Mouse (Mus musculus) thymus, postnatal 36 days (tissue): ENCODE measurements around the gene Magi2.
"Not testable (repeated sequence)": the region's sequence is repeated elsewhere in the genome, so short reads cannot be mapped to it uniquely, and the experiment has no call there.

Experiments
- DNase-seq, 2 experiments: peaks; one replicate each; pipeline ENCODE4 v3.0.0; 2022; ENCODE audit warnings: mixed read lengths in 2 of 2

Magi2 gene

DNA sequence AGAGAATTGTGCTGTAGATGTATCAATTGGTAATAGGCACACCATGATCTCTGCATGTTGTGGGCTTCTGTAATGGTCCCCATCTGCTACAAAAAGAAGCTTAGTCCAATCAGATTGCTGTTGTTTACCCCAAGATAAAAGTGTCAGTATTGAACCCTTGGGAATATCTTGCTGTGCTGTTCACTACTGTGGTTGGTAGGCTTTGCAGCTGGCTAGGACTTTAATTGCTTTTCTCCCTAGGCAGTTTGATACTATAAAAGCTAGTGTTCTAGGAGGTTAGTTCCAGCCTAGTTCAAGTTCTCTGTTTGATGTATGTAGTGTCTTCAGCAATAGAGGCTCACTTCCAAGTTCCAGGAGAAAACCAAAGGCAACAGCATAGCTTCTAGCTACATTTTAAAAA is 1188.5 kb downstream of the Magi2 start:
- no peak for DNase-seq

DNA sequence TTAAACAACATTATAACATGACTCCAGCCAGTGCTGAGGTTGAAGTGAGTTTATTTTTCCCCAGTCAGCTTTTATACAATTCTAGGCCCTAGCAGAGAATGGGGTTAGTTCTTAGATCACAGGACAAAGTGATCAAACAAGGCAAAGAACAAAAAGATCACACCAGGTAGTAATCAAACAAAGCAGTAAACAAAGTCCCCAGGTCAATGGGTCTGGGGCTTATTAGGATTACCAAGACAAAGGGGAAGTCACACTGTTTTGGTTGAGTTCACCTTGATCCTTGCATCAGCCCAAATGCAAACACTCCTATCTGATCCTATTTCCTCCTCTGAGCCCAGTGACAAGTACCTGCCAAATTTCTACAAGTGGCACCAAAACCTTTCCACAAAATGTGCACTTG is 1190.5 kb downstream of the Magi2 start:
- DNase-seq = no peak

DNA sequence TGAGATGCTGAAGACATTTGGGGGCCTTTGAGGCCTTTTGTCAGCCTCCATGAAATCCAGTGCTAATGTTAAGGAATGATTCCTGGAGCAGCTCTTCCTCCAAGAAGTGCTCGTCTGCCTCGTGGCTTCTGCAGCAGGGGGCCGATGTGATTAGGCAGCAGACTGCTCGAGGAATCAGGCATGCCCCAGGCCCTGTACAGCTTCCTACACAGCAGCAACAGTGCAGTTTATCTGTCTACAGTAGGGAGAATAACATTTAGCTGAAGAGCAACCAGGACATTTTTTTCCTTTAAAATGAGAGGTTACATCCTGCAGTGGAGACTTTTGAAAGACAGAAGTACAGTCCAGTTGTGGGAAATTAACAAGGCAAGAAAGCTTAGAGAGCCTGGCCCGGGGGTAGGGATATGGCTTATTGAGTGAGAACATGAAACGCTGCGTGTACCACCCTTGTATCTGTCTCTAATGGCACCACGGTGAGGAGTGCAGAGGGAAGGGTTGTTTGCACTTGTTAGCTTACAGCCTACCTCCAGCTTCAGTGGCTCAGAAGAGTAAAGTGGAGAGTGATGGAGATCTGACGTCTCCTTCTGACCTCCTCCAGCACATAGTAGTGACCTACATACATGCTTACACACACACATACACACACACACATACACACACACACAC is 1205.4 kb downstream of the Magi2 start:
- DNase-seq = no peak

DNA sequence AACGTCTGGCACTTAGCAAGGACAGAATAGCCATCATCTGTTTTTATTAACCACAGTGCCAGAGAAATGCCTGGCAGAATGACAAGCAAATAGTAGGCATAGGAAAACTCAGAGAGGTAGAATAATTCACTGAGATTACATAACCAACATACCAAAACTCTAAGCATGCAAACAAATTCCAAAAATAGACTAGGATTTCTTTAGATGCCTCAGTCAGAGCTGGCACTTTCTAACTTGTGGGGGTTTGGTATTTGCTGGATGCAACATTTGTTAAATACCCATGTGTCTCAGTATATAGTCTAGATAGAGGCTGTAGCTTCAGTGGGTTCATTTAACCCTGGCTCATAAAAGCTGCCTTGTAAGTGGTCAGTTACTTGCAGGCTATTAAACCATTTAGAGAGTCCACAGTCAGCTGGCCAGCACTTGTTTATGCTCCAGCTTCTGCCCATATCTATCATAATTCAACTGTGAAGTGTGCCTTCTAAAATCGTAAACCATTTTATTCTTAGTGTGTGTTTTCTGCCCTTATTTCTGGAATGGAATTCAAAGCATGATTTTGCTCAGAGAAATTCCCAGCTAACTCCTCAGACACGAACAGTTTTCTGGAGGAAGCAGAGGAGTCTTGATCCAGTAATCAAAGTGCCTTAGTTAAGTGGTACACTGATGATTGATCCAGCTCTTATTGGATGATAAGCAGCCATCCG is 1219.8 kb downstream of the Magi2 start:
- DNase-seq = no peak

DNA sequence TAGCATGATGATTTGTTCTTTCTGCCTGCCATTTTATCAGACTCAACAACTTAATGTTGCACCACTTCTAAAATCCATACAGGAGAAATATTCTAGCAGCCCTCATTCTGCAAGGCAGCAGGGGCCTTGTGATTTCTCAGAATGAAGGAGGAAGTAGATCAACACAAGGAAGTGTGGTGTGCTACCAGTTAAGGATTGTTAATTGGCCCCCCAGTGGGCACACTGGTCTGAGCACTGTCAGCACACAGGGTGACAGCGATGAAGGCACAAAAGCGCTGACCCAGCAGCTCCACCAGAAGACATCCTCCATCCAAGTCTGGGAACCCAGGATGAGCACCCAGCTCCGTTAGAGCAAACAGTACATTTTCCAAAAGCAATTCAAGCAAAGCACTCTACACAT is 1229.3 kb downstream of the Magi2 start:
- no peak for DNase-seq

DNA sequence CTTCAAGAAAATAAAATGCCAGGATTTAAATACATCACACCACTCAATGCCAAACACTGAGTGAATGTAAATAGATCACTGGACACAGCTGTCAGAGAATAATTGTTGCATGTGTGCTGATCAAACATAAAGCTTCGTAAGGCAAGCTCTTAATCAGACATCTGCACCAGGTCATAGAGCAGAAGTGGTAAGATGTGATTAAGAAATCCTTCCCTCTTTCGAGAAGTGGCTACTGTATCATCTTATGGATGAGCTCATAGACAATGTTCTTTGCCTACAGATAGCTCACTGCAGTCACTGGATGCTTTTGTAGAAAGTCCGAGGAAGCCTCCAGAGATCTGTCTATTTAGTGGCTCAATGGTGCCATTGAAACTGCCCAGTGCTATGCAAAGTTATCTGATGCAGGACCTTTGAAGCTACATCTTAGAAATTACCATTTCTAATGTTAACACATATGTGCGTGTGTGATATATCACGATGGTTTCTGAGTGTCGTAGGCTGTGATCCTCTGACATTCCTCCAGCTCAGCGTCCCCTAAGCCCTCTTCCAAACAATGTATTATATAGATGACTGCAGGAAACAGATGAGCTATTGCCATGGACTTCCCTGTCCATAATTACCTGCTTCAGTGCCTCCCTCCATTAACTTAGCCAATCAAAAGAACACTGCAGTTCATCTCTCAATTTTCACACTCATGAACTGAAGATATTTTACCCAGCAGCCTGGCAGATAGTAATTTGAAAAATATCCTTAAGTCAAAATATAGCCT is 1231.1 kb downstream of the Magi2 start:
- no peak for DNase-seq

DNA sequence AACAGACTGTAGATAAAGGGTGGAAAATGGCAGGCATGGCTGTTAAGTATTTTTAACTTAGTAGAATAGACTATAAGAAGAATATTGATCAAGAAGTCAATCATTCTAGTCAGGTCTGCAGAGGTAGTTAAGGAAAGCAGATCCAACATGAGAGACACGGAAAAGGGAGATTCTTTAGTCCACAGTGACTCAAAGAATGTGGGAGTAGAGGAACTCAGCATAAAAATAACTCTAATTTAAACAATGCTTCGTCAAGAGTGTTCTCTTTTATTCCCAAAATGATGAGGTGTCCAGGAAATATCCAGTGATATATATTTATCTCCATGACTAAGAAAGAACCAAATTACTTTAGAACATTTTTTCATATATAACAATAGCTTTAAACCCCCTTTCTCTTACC is 1234.9 kb downstream of the Magi2 start:
- no peak for DNase-seq

DNA sequence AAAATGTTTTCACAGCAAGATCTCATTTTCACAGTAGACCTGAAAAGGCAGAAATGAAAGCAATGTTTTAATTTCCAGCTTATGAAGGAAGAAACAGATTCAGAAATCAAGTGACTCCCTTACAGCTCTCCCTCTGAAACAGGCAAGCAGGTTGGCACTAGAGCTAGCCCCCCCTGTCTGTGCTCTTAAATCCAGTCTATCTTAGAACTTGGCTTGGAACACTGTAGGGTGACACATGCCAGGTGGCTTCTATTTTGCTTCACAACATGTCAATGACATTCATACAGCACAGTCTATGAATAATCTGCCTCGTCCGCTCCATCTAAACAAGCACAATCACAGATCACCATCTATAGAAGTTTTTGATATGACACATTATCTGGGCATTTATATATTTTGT is 1235.5 kb downstream of the Magi2 start:
- no peak for DNase-seq

DNA sequence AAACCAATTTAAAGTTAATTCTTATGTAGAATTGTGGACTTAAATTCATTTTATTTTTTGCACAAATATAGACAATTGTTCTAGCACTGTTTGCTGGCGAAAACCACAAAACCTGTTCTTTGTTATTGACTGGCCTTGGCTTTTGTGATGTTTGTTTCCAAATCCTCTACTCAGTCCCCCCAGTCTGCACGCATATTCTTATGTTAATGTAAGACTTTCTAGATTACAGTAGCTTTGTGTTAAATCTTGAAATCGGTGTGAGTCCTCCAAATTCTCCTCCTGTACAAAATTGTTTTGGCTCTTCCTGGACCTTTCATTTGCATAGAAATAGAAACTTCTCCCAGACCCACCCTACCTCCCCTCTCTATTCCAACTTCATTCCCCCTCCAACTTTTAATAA is 1242.9 kb downstream of the Magi2 start:
- no peak for DNase-seq

DNA sequence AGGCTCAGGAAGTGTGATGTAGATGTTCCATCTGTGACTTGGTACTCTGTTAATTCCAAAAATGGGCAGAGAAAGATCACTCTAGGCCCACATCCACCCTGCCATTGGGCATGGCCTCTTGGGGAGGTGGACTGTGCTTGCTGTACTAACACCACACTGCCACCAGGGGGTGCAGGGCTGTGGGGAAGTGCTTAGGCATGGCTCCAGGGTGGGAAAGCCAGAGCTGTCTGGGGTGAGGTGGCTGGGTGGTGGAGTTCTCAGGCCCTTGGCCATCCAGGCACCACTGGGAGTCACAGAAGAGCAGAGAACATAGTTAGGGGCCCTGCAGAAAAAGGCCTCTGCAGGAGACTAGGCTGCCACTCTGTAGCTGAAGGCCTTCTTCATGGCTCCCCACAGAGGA is 1243.6 kb downstream of the Magi2 start:
- peak; percentile 60 to 65 for DNase-seq

DNA sequence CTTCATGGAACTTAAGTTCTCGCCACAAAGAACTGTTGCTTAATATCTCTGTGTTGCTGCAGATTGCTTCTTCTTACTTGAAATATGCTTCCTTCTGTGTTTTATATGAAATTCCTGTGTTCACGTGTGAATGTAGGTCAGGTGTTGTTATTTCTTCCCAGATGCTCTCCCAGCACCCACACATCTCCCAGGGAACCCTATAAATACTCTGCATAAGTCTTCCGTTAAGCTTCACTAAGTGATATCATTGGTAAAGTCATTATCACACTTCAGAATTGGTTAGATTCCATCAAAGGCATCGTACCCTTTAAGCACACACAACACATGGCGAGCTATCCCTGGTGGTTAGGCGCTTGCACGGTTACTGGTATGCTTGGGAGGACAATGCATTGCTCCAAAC is 1257.7 kb downstream of the Magi2 start:
- no peak for DNase-seq

DNA sequence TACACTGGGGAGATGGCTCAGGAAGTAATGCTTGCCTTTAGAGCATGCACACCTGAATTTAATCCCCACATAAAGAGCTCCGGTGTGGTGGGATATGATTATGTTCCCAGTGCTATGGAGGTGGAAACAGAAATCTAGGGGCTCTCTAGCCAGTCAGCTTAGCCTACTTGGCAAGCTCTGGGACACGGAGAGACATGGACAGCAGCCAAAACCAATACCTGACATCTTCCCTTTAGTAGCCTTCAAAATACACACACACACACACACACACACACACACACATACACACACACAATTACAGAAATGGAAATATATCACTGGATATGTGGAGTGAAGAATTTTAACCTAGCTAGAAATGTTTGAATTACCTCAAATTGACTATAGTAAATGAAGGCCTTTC is 1265.1 kb downstream of the Magi2 start:
- no peak for DNase-seq

DNA sequence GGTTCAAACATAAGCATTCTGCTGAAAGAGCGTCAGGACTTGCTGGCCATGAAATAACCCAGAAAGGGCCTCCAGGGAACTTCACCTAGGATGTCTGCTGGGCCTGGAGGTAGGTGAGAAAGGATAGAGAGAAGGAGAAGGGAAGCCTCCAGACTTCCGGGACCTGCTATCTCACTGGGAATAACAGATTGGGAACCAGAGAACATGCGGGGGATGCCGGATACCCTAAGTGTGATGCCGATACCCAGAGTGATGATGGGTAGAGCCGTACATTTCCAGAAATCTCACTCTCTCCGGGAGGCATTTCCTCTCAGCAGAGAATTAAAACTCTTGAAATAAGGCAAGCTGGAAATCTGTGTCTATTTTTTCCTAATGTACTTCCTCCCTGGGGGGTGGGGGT is 1265.8 kb downstream of the Magi2 start:
- DNase-seq = no peak

DNA sequence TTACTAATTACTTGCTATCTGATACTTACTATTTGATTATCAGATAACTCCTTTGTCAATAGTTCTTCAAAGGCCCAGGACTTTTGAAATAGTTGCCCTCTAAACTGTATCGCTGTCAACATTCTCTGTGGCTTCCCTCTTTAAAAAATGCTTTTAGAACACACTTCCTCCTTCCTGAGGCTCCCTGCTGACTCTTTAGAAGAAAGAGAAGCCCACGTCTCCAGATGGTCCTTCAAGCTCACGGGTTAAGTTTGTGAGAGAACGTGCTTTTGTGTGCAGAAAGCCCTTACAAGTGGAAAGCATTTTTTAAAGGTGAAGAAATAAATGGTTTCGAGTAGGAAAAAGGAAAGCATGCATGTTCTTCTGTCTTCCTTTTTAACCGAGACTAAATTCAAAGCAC is 1267.2 kb downstream of the Magi2 start:
- DNase-seq = no peak

DNA sequence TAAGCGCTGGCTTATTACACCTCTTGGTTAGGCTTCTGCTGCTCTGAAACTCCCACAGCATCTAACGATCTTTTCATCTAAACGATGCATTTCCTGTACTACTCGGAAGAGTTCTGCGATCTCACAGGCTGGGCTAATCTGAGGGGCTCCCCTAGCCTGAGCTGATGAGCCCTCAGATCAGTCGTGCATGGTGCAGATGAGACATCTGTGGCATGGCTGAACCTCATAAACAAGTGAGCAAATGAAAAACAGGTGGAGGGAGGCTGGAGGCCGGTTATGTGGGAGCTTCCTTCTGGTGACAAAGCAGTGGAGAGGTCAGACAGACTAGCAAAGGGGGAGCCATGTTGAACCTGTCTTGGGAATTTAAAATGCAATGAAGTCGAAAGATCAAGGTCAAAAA is 1270.1 kb downstream of the Magi2 start:
- peak; percentile 30 to 54 for DNase-seq

DNA sequence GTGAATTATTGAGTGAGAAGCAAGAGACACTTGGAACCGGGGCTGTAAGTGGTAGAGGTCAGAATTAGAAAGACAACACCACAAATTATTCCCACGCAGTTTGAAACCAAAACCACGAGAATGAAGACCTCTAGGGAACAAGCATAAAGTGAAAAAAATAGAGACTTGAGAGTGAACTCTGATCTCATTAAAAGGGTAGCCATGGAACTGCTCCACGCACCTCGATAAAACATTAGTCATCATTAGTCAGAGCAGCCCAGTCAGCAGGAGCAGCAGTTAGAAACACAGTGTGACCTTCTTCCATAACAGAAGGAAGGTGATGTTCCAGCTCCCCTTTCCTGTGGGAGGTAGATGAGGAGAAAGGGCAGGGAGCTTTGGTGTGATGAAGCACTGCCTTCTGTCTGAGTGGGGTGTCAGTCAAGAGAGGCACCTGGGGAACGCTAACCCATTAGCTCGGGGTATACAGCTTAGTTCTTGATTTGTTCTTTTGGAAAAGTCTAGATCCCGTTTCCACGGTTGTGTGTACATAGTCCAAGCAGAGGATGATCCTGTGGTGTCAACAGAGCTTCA is 1272.3 kb downstream of the Magi2 start:
- no peak for DNase-seq

DNA sequence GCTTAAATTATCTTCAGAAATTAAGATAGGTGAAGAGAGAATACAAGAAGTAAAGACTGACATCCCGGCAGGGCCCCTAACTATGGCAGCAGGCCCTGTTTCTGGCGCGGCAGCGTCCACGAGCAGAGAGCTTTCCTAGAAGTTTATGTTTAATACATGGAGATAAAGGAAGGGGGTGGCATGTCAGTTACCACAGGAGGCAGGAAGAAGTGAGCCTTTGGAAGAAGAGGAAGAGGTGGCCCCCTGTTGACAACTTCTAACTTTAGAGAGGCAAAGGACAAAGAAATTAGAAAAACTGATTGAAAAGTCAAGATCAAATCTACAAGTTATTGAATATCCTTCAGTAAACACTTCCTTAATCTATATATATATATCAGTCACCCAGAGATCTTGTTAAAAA is 1281.8 kb downstream of the Magi2 start:
- DNase-seq = no peak

DNA sequence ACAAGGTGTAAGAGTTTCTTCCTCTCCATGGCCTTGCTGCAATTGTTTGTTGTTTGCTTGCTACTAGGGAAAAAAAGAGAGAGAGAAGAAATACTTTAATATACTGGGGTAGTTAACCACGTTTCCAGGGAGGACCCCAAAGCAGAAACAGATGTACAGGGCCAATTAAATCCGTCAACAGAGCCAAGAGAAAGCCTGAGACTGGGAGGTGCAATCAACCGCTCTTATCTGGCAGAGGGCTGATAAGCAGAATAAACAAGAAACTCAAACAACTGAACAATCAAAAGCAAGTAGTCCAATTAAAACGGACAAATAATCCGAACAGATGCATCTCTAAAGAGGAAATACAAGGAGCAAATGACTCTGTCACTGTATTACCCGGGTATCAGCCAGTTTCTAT is 1282.8 kb downstream of the Magi2 start:
- DNase-seq = no peak

DNA sequence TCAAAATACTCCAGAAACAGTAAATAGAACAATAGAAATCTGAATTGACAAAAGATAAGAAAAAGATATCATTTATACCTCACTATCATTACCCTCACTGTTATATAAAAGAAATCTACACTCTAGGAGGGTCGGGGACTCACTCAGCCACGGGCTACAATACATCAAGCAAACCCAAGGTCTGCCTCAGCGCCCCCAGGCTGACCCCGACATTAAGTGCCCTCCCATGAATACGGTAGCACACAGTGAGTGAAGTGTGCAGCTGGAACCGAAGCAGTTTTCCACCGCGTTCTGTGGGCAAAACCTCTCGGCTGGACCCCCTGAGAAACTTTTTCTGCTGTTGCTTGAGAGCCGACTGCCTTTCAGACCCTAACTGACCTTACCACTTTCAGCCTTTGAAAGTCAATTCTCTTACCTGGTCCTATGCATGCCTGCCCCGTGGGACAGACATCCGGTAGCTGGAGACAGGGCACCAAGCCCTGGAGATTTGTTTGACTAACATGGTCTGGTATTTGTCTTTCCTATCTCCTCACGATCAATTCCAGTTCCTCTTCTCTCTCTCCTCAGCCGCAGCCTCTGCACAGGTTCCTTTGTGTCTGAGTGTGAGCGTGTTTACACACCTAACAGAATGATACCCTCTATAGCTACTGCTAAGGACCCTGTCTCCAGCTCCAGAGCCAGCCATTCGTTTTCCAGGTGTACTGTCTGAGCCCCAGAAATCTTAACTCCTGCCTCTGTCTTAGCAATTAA is 1285.7 kb downstream of the Magi2 start:
- no peak for DNase-seq

DNA sequence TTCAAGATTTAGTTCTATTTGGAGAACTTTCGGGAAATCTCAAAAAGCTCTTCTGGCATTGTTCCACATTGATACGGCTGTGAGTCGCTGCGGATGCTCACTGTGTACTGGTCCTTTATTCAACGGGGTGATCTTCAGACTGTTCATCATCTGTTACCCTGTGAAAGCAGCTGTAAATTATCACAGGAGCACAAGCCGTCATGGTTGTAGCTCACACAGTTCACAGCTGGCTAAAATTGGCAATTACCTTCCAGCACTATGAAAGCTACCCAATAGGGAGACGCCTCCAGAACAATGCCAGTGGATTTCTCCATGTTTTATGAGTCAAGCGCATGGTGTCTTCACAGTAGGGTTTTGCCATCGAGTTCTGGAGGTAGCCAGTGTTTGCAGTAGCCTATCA is 1294.8 kb downstream of the Magi2 start:
- no peak for DNase-seq

DNA sequence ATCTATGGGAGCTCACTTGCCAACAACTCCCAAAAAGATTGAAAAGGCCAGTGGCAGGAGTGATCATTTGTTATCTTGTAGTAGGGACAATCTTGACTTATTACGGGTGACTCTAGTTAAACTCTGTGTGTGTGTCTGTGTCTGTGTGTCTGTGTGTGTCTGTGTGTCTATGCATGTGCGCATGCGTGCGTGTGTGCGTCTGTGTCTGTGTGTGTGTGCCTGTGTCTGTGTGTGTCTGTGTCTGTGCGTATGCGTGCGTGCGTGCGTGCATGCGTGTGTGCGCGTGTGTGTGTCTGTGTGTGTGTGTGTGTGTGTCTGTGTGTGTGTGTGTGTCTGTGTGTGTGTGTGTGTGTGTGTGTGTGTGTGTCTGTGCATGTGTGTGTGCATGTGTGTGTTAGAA is 1295.2 kb downstream of the Magi2 start:
- no peak for DNase-seq

DNA sequence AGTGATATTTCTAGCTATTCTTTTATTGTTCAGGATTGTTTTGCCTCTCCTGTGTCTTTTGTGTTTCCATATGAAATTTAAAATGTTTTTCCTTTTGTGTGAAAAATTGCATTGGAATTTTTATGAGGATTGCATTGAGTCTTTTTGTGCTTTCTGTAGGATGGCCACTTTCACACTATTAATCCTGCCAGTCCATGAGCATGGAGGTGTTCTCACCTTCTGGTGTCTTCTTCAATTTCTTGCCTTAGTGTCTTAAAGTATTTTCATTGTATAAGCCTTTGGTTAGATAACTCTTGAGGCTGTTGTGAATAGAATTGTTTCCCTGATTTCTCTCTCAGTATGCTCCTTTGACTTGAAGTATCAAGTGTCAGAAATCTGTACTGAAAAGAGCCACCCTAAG is 1296.9 kb downstream of the Magi2 start:
- DNase-seq = no peak

DNA sequence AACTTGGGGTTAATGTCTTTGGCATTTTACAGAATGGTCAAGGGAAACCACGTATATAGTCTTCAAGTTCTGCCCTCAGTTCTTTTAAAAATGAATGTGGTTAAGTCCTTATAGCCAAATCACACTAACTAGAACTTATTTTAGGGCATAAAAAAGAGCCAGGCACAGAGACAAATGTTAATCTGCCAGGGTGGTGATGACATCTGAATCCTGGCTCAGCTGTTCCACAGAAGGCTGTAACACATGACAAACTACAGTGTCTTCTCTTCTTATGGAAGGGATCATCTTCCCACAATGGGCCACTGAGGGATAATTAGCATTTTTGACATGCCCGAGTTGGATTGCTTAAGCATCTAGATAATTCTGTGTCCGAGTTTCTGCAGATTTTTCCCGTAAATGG is 1299.8 kb downstream of the Magi2 start:
- not testable (repeated sequence) for DNase-seq
